Mouse (Mus musculus) ES-E14 (cell line): ENCODE results near the gene Tgfbrap1. TPM values are rescaled to one million over a fixed set of nuclear protein-coding genes. Genes with fewer than 3 reads are reported as not detected.

ENCODE experiments used
- DNase-seq: peaks from one replicate; pipeline ENCODE4 v3.0.0-alpha.2; 2013; ENCODE audit warnings: low read depth, low spot score
- H3K27ac ChIP-seq: 2 replicates; pipeline ENCODE4 v1.5.1; 2012; ENCODE audit warnings: low read depth, mild to moderate bottlenecking, low read length, moderate library complexity, mixed read lengths; ENCODE audit not compliant: poor library complexity, insufficient read depth, severe bottlenecking
- H3K36me3 ChIP-seq: 2 replicates; pipeline ENCODE4 v1.6.1; 2012; ENCODE audit warnings: mild to moderate bottlenecking, low read length, moderate library complexity, mixed read lengths; ENCODE audit not compliant: control insufficient read depth, poor library complexity, insufficient read depth, severe bottlenecking
- H3K4me1 ChIP-seq, 2 experiments: fragments of 150-350 bp in 1 of 2; sonication (generic) in 1 of 2; 2 replicates each; pipeline ENCODE4 v1.6.1; 2012; ENCODE audit warnings: low read length in 2 of 2, mild to moderate bottlenecking in 1 of 2, mixed read lengths in 1 of 2; ENCODE audit not compliant: control insufficient read depth in 2 of 2, insufficient read depth in 2 of 2, poor library complexity in 1 of 2
- H3K4me3 ChIP-seq, 2 experiments: fragments of 150-350 bp in 1 of 2; sonication (generic) in 1 of 2; 2 replicates each; pipeline ENCODE4 v1.5.1; 2012; ENCODE audit warnings: low read length in 2 of 2, low read depth in 1 of 2, mild to moderate bottlenecking in 1 of 2, mixed read lengths in 1 of 2; ENCODE audit not compliant: insufficient read depth in 1 of 2, poor library complexity in 1 of 2, severe bottlenecking in 1 of 2
- H3K9ac ChIP-seq: 2 replicates; pipeline ENCODE4 v1.6.1; 2012; ENCODE audit warnings: low read depth, mild to moderate bottlenecking, low read length, mixed read lengths; ENCODE audit not compliant: poor library complexity, insufficient read depth, severe bottlenecking
- H3K9me3 ChIP-seq: fragments of 150-350 bp; sonication (generic); 2 replicates; pipeline ENCODE4 v1.6.1; 2012; ENCODE audit warnings: low read depth, mild to moderate bottlenecking, low read length; ENCODE audit not compliant: control insufficient read depth, insufficient read depth
- CHD2 ChIP-seq: IDR thresholded peaks from 2 replicates; pipeline ENCODE4 v1.6.1; 2014; ENCODE audit warnings: mild to moderate bottlenecking, low read depth, low read length, inconsistent platforms
- HCFC1 ChIP-seq: IDR thresholded peaks from 2 replicates; pipeline ENCODE4 v1.6.1; 2012; ENCODE audit warnings: low read length, inconsistent platforms, borderline replicate concordance; ENCODE audit not compliant: insufficient read depth
- MAFK ChIP-seq: IDR thresholded peaks from 2 replicates; pipeline ENCODE4 v1.6.1; 2014; ENCODE audit warnings: mild to moderate bottlenecking, low read depth, low read length, inconsistent platforms; ENCODE audit not compliant: insufficient read depth
- ZC3H11A ChIP-seq: IDR thresholded peaks from 2 replicates; pipeline ENCODE4 v1.6.1; 2012; ENCODE audit warnings: low read depth, mild to moderate bottlenecking, inconsistent platforms, low read length, borderline replicate concordance
- ZNF384 ChIP-seq: IDR thresholded peaks from 2 replicates; pipeline ENCODE4 v1.6.1; 2012; ENCODE audit warnings: low read depth, low read length, inconsistent platforms
- in situ Hi-C, 2 experiments: fragments of 600-800 bp; cut with MboI; formaldehyde crosslinking; loops; one replicate each; pipeline ENCODE4 v1.15.1; 2025; ENCODE audit warnings: low sequenced_read_pairs in 2 of 2, inconsistent platforms in 1 of 2; ENCODE audit not compliant: unreplicated experiment in 2 of 2
- total RNA-seq: library from RNA; depleted of rRNA; stranded (reverse); fragments of 300-350 nt; gene quantifications from 2 replicates; pipeline ENCODE4 v1.2.3, GENCODE M21; 2012

Gene Tgfbrap1
- total RNA-seq, 1 experiment = 6.2 TPM

GRCm38 (mm10) chr1:43091306-43092055 is 7.0 kb downstream of the Tgfbrap1 start:
- no peak for DNase-seq
- in situ Hi-C loops = no loop called here
- Histone ChIP-seq H3K27ac (no peak overlapping the region), H3K9ac (peak overlapping the region; percentile 80), H3K36me3 (no peaks in the 10 kb centered on the region), H3K4me3 (peak overlapping the region; percentile 75 to 84), H3K4me1 (peaks cover 3 to 4% of the 10 kb centered on the region in 2 experiments; a peak in 2 of 4 replicates), H3K9me3 (no peaks in the 10 kb centered on the region)
- TF ChIP-seq ZNF384 (no peak), MAFK (no peak), HCFC1 (no peak), ZC3H11A (no peak), CHD2 (no peak)

DNA sequence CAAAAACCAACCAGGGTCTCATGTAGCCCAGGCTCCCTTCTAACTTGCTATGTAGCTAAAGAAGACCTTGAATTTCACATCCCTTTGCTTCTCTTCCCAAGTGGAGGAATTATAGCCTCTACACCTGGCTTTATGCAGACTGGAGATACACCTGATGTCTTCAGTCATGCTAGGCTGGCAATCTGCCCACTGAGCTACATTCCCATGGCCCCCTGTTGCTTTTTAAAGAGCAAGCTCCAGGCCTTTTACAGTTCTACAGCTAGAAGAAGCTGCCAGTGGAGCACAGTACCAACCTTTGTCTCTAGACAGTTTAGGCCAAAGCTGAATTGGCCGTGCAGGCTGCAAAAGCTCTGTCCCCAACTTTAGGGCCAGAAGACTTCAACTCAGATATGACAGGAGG is 8.0 kb downstream of the Tgfbrap1 start:
- H3K9me3 ChIP-seq = no peaks in the 10 kb centered on the region
- H3K27ac ChIP-seq = no peak overlapping the region
- in situ Hi-C loops = no loop called here
- H3K4me1 ChIP-seq = peaks cover 3 to 4% of the 10 kb centered on the region in 2 experiments; a peak in 2 of 4 replicates
- H3K36me3 ChIP-seq = no peaks in the 10 kb centered on the region
- DNase-seq = no peak
- no peak overlapping the region for H3K4me3 ChIP-seq
- TF ChIP-seq HCFC1 (no peak), CHD2 (no peak)
- no peak overlapping the region for H3K9ac ChIP-seq

DNA sequence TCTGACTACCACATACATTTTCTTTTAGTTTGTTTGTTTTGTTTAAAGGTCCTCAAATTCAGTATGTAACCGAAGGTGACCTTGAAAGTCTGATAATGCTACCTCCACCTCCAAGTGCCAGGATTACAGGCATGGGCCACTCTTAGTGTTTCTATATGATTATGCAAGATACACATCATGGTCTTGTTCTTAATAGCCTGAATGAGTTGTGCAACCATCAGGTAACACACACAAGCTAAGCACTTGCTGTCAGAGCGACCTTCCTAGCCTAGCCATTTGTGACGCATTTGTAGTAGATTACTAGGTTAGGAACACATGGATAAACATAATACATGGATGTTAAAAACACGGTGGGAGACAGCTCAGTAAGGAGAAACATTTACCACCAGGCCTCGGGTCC is 15.5 kb downstream of the Tgfbrap1 start:
- no peak for TF ChIP-seq CHD2
- TF ChIP-seq ZC3H11A = no peak
- TF ChIP-seq HCFC1 = no peak
- no peak for TF ChIP-seq ZNF384
- TF ChIP-seq MAFK = no peak
- Histone ChIP-seq H3K4me3 (no peak overlapping the region), H3K27ac (no peak overlapping the region), H3K9ac (no peak overlapping the region), H3K9me3 (no peaks in the 10 kb centered on the region), H3K4me1 (no peaks in the 10 kb centered on the region), H3K36me3 (no peaks in the 10 kb centered on the region)
- in situ Hi-C loops = no loop called here
- DNase-seq = no peak

DNA sequence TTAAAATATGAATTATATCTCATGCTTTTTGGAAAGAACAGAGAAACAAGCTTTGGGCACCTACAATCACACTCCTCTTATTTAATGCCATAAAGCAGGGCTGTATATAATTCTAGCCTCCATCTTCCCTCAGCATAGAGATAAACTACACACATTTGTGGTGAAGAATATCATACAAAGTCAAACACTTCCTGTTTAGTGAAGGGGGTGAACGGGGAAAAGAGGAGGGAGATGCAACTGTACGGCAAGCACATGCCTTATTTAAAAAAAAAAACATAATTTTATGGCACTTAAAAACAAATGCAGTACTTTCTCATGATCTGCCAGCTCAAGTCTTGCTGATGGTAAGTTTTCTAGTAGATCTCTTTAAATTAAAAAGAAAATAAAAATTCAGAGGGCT is 20.3 kb downstream of the Tgfbrap1 start:
- Histone ChIP-seq H3K9me3 (no peaks in the 10 kb centered on the region), H3K4me3 (no peak overlapping the region), H3K9ac (no peak overlapping the region), H3K4me1 (no peaks in the 10 kb centered on the region), H3K27ac (no peak overlapping the region), H3K36me3 (peaks cover 3% of the 10 kb centered on the region; the same call in 1 of the 2 replicates)
- no peak for TF ChIP-seq MAFK
- TF ChIP-seq ZNF384 = no peak
- no peak for TF ChIP-seq HCFC1
- TF ChIP-seq ZC3H11A = no peak
- TF ChIP-seq CHD2 = no peak
- in situ Hi-C loops = no loop called here
- no peak for DNase-seq

DNA sequence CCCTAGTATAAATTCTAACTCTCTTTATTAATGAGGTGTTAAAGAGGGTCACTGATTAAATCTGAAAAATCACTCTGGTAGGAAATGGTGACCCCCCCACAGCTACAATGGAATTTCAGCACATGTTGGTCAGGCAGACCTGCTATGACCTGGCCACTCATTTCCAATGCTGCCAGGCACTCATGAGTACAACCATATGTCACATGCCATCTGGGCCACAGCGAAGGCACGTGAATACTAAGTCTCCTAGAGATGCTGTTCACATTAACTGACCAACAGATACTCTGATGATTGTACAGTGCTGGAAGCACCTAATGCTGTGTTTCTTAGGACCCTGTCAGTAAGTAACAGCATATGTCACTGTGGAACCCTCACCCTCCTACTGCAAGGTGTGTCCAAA is 23.6 kb downstream of the Tgfbrap1 start:
- Histone ChIP-seq H3K9me3 (no peaks in the 10 kb centered on the region), H3K36me3 (peaks cover 3% of the 10 kb centered on the region; the same call in 1 of the 2 replicates), H3K27ac (no peak overlapping the region), H3K4me3 (no peak overlapping the region), H3K4me1 (no peaks in the 10 kb centered on the region), H3K9ac (no peak overlapping the region)
- no peak for DNase-seq
- TF ChIP-seq ZC3H11A (no peak), HCFC1 (no peak), ZNF384 (no peak), CHD2 (no peak), MAFK (no peak)
- in situ Hi-C loops = loop anchor here in 1 of 2 experiments (25.0 kb wide), 1 partner anchor 162 kb away; no protein-coding TSS in a partner anchor
